Mouse (Mus musculus) CH12.LX (cell line): ENCODE data around the gene Daw1. TPM values are rescaled to one million over a fixed set of nuclear protein-coding genes. Genes with fewer than 3 reads are reported as not detected.

Experiments used
- DNase-seq: peaks from one replicate; pipeline ENCODE4 v3.0.0-alpha.2; 2013; ENCODE audit errors: extremely low read depth
- H3K27ac ChIP-seq: 2 replicates; pipeline ENCODE4 v1.5.1; 2012; ENCODE audit warnings: low read depth, mild to moderate bottlenecking, control low read depth, moderate library complexity; ENCODE audit not compliant: insufficient read depth
- H3K27me3 ChIP-seq: replicated peaks from 2 replicates; pipeline ENCODE3; 2012; ENCODE audit warnings: inconsistent platforms
- H3K36me3 ChIP-seq, 2 experiments: replicated peaks in 1 of 2; 2 replicates each; pipeline versions ENCODE3 to v1.6.1; 2012; ENCODE audit warnings: inconsistent platforms in 1 of 2, low read length in 1 of 2, mild to moderate bottlenecking in 1 of 2, mixed read lengths in 1 of 2, moderate library complexity in 1 of 2; ENCODE audit not compliant: control insufficient read depth in 1 of 2, insufficient read depth in 1 of 2
- H3K4me1 ChIP-seq, 2 experiments: 2 replicates each; pipeline ENCODE4 v1.6.1; 2012; ENCODE audit warnings: inconsistent platforms in 1 of 2, moderate library complexity in 1 of 2; ENCODE audit not compliant: insufficient read depth in 2 of 2, control insufficient read depth in 1 of 2
- H3K4me2 ChIP-seq: 2 replicates; pipeline ENCODE4 v1.6.1; 2012; ENCODE audit warnings: low read depth, mild to moderate bottlenecking, control low read depth; ENCODE audit not compliant: poor library complexity, insufficient read depth, severe bottlenecking
- H3K4me3 ChIP-seq, 3 experiments: fragments of 150-350 bp in 1 of 3; sonication (generic) in 1 of 3; replicated peaks in 1 of 3; 2 replicates each; pipeline versions ENCODE3 to v1.5.1; 2011 to 2012; ENCODE audit warnings: low read depth in 2 of 3, low read length in 2 of 3, mild to moderate bottlenecking in 2 of 3, moderate library complexity in 2 of 3, control low read depth in 1 of 3, improper control_type of control experiment in 1 of 3, inconsistent platforms in 1 of 3, mixed read lengths in 1 of 3; ENCODE audit not compliant: poor library complexity in 1 of 3
- H3K79me2 ChIP-seq: replicated peaks from 2 replicates; pipeline ENCODE4 v1.6.1; 2012; ENCODE audit warnings: mild to moderate bottlenecking, moderate library complexity; ENCODE audit not compliant: control insufficient read depth, poor library complexity, insufficient read depth, severe bottlenecking; ENCODE audit errors: extremely low read depth
- H3K9ac ChIP-seq: 2 replicates; pipeline ENCODE4 v1.6.1; 2012; ENCODE audit warnings: low read depth, mild to moderate bottlenecking, control low read depth, moderate library complexity; ENCODE audit not compliant: insufficient read depth
- H3K9me3 ChIP-seq: replicated peaks from 2 replicates; pipeline ENCODE3; 2012; ENCODE audit warnings: low read length, inconsistent platforms, mixed read lengths
- BHLHE40 ChIP-seq: IDR thresholded peaks from 2 replicates; pipeline ENCODE4 v1.6.1; 2011; ENCODE audit warnings: mild to moderate bottlenecking, low read depth, low read length, improper control_type of control experiment
- CHD2 ChIP-seq: IDR thresholded peaks from 2 replicates; pipeline ENCODE4 v1.6.1; 2011; ENCODE audit warnings: low read length, improper control_type of control experiment
- CTCF ChIP-seq, 2 experiments: IDR thresholded peaks in 1 of 2; conservative IDR thresholded peaks in 1 of 2; 2 replicates each; pipeline ENCODE4 v1.5.1; 2011 to 2012; ENCODE audit warnings: low read depth in 2 of 2, low read length in 2 of 2, improper control_type of control experiment in 1 of 2, inconsistent platforms in 1 of 2, mild to moderate bottlenecking in 1 of 2, moderate library complexity in 1 of 2
- ELF1 ChIP-seq: IDR thresholded peaks from 2 replicates; pipeline ENCODE4 v1.6.1; 2014; ENCODE audit warnings: low read depth, mild to moderate bottlenecking, inconsistent platforms, low read length, improper control_type of control experiment
- EP300 ChIP-seq: IDR thresholded peaks from 2 replicates; pipeline ENCODE4 v1.6.1; 2011; ENCODE audit warnings: low read length, improper control_type of control experiment
- GABPA ChIP-seq: IDR thresholded peaks from 2 replicates; pipeline ENCODE4 v1.6.1; 2012; ENCODE audit warnings: low read depth, low read length, improper control_type of control experiment, inconsistent platforms; ENCODE audit not compliant: insufficient replicate concordance
- IRF4 ChIP-seq: IDR thresholded peaks from 2 replicates; pipeline ENCODE4 v1.6.1; 2014; ENCODE audit warnings: low read depth, mild to moderate bottlenecking, inconsistent platforms, low read length, improper control_type of control experiment
- JUN ChIP-seq: IDR thresholded peaks from 2 replicates; pipeline ENCODE4 v1.6.1; 2011; ENCODE audit warnings: low read depth, mild to moderate bottlenecking, low read length, improper control_type of control experiment, moderate library complexity; ENCODE audit not compliant: insufficient read depth
- JUND ChIP-seq: conservative IDR thresholded peaks from 2 replicates; pipeline ENCODE4 v1.6.1; 2011; ENCODE audit warnings: low read depth, low read length, improper control_type of control experiment
- MAFK ChIP-seq: IDR thresholded peaks from 2 replicates; pipeline ENCODE4 v1.6.1; 2011; ENCODE audit warnings: low read length, improper control_type of control experiment; ENCODE audit not compliant: insufficient replicate concordance
- MAX ChIP-seq: IDR thresholded peaks from 2 replicates; pipeline ENCODE4 v1.6.1; 2011; ENCODE audit warnings: low read length, improper control_type of control experiment
- NRF1 ChIP-seq: IDR thresholded peaks from 2 replicates; pipeline ENCODE4 v1.6.1; 2014; ENCODE audit warnings: low read depth, mild to moderate bottlenecking, inconsistent platforms, low read length, improper control_type of control experiment, moderate library complexity
- POLR2A ChIP-seq: IDR thresholded peaks from 2 replicates; pipeline ENCODE4 v1.6.1; 2011; ENCODE audit warnings: low read depth, mild to moderate bottlenecking, improper control_type of control experiment, low read length
- RCOR1 ChIP-seq: conservative IDR thresholded peaks from 2 replicates; pipeline ENCODE4 v1.6.1; 2012; ENCODE audit warnings: low read depth, mild to moderate bottlenecking, inconsistent platforms, low read length, improper control_type of control experiment
- TBP ChIP-seq: conservative IDR thresholded peaks from 2 replicates; pipeline ENCODE4 v1.6.1; 2011; ENCODE audit warnings: low read depth, low read length, improper control_type of control experiment
- USF2 ChIP-seq: conservative IDR thresholded peaks from 2 replicates; pipeline ENCODE4 v1.6.1; 2011; ENCODE audit warnings: low read depth, low read length, improper control_type of control experiment
- ZC3H11A ChIP-seq: IDR thresholded peaks from 2 replicates; pipeline ENCODE4 v1.6.1; 2012; ENCODE audit warnings: low read depth, mild to moderate bottlenecking, inconsistent platforms, low read length, improper control_type of control experiment
- ZKSCAN1 ChIP-seq: IDR thresholded peaks from 2 replicates; pipeline ENCODE4 v1.6.1; 2012; ENCODE audit warnings: low read depth, inconsistent platforms, low read length, improper control_type of control experiment, borderline replicate concordance
- ZNF384 ChIP-seq: IDR thresholded peaks from 2 replicates; pipeline ENCODE4 v1.6.1; 2012; ENCODE audit warnings: low read depth, low read length, improper control_type of control experiment, inconsistent platforms
- dilution Hi-C: fragments of 300-500 bp; cut with MboI; formaldehyde crosslinking; loops from 2 replicates; pipeline ENCODE4 v1.14.3; 2020; ENCODE audit warnings: low sequenced_read_pairs; ENCODE audit not compliant: extremely low pct_unique_long_range_greater_than_20kb, extremely low pct_ligation_motif_present
- in situ Hi-C: fragments of 300-500 bp; cut with MboI; formaldehyde crosslinking; loops from 3 replicates; pipeline ENCODE4 v1.14.3; 2019; ENCODE audit warnings: low sequenced_read_pairs, low pct_ligation_motif_present, low pct_unique_long_range_greater_than_20kb, mixed read lengths
- polyA plus RNA-seq: library from polyadenylated mRNA; unstranded; fragments of >175 nt; gene quantifications from 2 replicates; pipeline ENCODE4 v1.2.1, GENCODE M21; 2012; ENCODE audit warnings: low read depth; ENCODE audit not compliant: insufficient read length
- total RNA-seq, 2 experiments: library from RNA; depleted of rRNA; stranded (reverse); fragments of 300-350 nt in 1 of 2; fragments of >200 nt in 1 of 2; gene quantifications; 2 replicates each; pipeline ENCODE4 v1.2.3; 2012 to 2014

The Daw1 gene
- total and polyA plus RNA-seq, 3 experiments, result not detected

- TF ChIP-seq JUND (no peak), MAX (0 out of 2 replicates have a peak, but pooled peaks have one; percentile 36), ELF1 (no peak)
- Histone ChIP-seq H3K4me1 (peaks cover 14 to 19% of the 10 kb centered on the region in 2 experiments), H3K9ac (no peak overlapping the region), H3K4me2 (no peak overlapping the region), H3K27me3 (no peaks in the 10 kb centered on the region), H3K27ac (peak overlapping the region; percentile 17; the same call in 1 of the 2 replicates), H3K9me3 (no peaks in the 10 kb centered on the region), H3K4me3 (no peak overlapping the region), H3K79me2 (no peaks in the 10 kb centered on the region), H3K36me3 (no peaks in the 10 kb centered on the region)
- DNase-seq, result no peak
- dilution Hi-C loops, result no loop called here
- in situ Hi-C loops, result no loop called here
These were observed 39.2 kb upstream of the Daw1 start for GRCm38 (mm10) chr1:83120312-83120711.

GRCm38 (mm10) chr1:83123201-83123600 lies 36.4 kb upstream of the Daw1 start:
- in situ Hi-C loops, result no loop called here
- no peak overlapping the region for H3K27ac ChIP-seq
- TF ChIP-seq MAFK (no peak), EP300 (no peak), CHD2 (no peak), JUN (no peak), ZKSCAN1 (no peak), ZNF384 (no peak), RCOR1 (no peak), IRF4 (peak; percentile 44; the same call in 1 of the 2 replicates), GABPA (no peak), USF2 (no peak), TBP (no peak), BHLHE40 (peak; percentile 51; the same call in 1 of the 2 replicates), POLR2A (no peak), CTCF (conservative IDR thresholded peaks at IDR 0.05 in 1 of 2, IDR thresholded peaks at IDR 0.05 in 1 of 2; ENCODE audit: low read depth in 2 of 2, low read length in 2 of 2) (no peak), ZC3H11A (no peak), NRF1 (no peak)
- TF ChIP-seq, all 38 proteins: peak for 2
- no peak overlapping the region for H3K4me3 ChIP-seq
- no peak overlapping the region for H3K9ac ChIP-seq
- no peaks in the 10 kb centered on the region for H3K36me3 ChIP-seq
- no peak overlapping the region for H3K4me2 ChIP-seq
- no peaks in the 10 kb centered on the region for H3K27me3 ChIP-seq
- no peaks in the 10 kb centered on the region for H3K9me3 ChIP-seq
- H3K4me1 ChIP-seq, result peaks cover 10 to 16% of the 10 kb centered on the region in 2 experiments
- no peak for DNase-seq
- no peaks in the 10 kb centered on the region for H3K79me2 ChIP-seq
- dilution Hi-C loops, result no loop called here
